Mouse (Mus musculus) midbrain, embryonic 16.5 days (tissue): ENCODE measurements around the gene Babam1. TPM values are rescaled to one million over a fixed set of nuclear protein-coding genes. Genes with fewer than 3 reads are reported as not detected.

Experiments
- ATAC-seq: fragments of 200-750 bp; cut with Nextera tagmentation; 2 replicates; pipeline ENCODE4 v1.8.0; 2017; ENCODE audit warnings: moderate TSS enrichment
- H3K27ac ChIP-seq: fragments of 300-500 bp; sonication (generic); 2 replicates; pipeline ENCODE4 v1.5.1; 2014; ENCODE audit warnings: mild to moderate bottlenecking, low read length, mixed read lengths
- H3K27me3 ChIP-seq: fragments of 300-500 bp; sonication (generic); 2 replicates; pipeline ENCODE4 v1.6.1; 2014; ENCODE audit warnings: low read depth, low read length, mixed read lengths; ENCODE audit not compliant: control insufficient read depth, insufficient read depth
- H3K36me3 ChIP-seq: fragments of 300-500 bp; sonication (generic); 2 replicates; pipeline ENCODE4 v1.6.1; 2014; ENCODE audit warnings: mild to moderate bottlenecking, low read length, moderate library complexity, mixed read lengths; ENCODE audit not compliant: control insufficient read depth, insufficient read depth
- H3K4me1 ChIP-seq: fragments of 300-500 bp; sonication (generic); 2 replicates; pipeline ENCODE4 v1.6.1; 2014; ENCODE audit warnings: mild to moderate bottlenecking, low read length, mixed read lengths; ENCODE audit not compliant: control insufficient read depth, insufficient read depth
- H3K4me2 ChIP-seq: fragments of 300-500 bp; sonication (generic); 2 replicates; pipeline ENCODE4 v1.6.1; 2014; ENCODE audit warnings: mild to moderate bottlenecking, low read length, mixed read lengths
- H3K4me3 ChIP-seq: fragments of 300-500 bp; sonication (generic); 2 replicates; pipeline ENCODE4 v1.5.1; 2014; ENCODE audit warnings: low read depth, mild to moderate bottlenecking, low read length, moderate library complexity, mixed read lengths
- H3K9ac ChIP-seq: fragments of 300-500 bp; sonication (generic); 2 replicates; pipeline ENCODE4 v1.6.1; 2014; ENCODE audit warnings: low read depth, low read length, mixed read lengths
- H3K9me3 ChIP-seq: fragments of 300-500 bp; sonication (generic); replicated peaks from 2 replicates; pipeline ENCODE4 v1.6.1; 2014; ENCODE audit warnings: mild to moderate bottlenecking, low read length, mixed read lengths; ENCODE audit not compliant: control insufficient read depth, poor library complexity, severe bottlenecking
- WGBS: fragments of 180-500 bp; shearing (Covaris S2); extraction: QIAGEN DNeasy Blood & Tissue Kit; methylation state at CpG from one replicate; pipeline ENCODE4 v1.1.7; 2014; 5-methylcytosine and 5-hydroxymethylcytosine counted together
- polyA plus RNA-seq: library from polyadenylated mRNA; unstranded; fragments of >200 nt; fragmentation: Nextera tagmentation; extraction: Ambion mirVana; gene quantifications from 2 replicates; pipeline ENCODE4 v1.2.1, GENCODE M21; 2015

Gene Babam1
- polyA plus RNA-seq, 1 experiment from 2014 or later, result 89.8 TPM

DNA sequence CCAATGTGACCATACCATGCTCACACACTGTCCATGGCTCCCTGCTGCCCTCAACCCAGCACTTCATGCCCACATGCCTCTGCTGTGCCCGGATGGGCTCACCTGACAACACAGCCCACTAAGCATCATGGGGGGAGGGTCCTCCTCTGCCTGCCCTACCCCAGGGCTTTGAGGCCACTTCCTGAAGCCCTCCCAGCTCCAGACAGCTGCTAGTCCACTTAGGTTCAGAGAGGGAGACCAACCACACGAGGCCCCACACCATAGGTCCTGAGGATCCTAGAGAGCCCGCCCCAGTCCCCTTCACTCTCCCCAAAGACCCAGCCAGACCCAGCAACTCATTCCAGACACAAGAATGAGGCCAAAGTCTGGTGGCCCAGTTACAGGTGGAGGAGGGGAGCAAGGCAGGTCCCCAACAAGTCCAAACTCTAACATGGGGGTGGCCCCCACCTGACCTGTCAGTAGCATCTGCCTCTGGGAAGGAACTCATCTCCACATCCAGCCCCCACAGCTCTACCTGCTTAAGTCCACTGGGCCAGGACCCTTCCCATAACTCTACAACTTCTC lies 17.1 kb upstream of the Babam1 start:
- no peak for ATAC-seq
- H3K4me2 ChIP-seq, result peak overlapping the region; percentile 99
- 43% methylated on average over 3 of the region's 3 CpGs for WGBS
- H3K4me1 ChIP-seq, result peaks cover 41% of the 10 kb centered on the region
- H3K27me3 ChIP-seq, result no peaks in the 10 kb centered on the region
- H3K9me3 ChIP-seq, result no peaks in the 10 kb centered on the region
- no peak overlapping the region for H3K27ac ChIP-seq
- peak overlapping the region; percentile 86; the same call in 1 of the 2 replicates for H3K9ac ChIP-seq
- no peaks in the 10 kb centered on the region for H3K36me3 ChIP-seq
- peak overlapping the region; percentile 72 for H3K4me3 ChIP-seq

DNA sequence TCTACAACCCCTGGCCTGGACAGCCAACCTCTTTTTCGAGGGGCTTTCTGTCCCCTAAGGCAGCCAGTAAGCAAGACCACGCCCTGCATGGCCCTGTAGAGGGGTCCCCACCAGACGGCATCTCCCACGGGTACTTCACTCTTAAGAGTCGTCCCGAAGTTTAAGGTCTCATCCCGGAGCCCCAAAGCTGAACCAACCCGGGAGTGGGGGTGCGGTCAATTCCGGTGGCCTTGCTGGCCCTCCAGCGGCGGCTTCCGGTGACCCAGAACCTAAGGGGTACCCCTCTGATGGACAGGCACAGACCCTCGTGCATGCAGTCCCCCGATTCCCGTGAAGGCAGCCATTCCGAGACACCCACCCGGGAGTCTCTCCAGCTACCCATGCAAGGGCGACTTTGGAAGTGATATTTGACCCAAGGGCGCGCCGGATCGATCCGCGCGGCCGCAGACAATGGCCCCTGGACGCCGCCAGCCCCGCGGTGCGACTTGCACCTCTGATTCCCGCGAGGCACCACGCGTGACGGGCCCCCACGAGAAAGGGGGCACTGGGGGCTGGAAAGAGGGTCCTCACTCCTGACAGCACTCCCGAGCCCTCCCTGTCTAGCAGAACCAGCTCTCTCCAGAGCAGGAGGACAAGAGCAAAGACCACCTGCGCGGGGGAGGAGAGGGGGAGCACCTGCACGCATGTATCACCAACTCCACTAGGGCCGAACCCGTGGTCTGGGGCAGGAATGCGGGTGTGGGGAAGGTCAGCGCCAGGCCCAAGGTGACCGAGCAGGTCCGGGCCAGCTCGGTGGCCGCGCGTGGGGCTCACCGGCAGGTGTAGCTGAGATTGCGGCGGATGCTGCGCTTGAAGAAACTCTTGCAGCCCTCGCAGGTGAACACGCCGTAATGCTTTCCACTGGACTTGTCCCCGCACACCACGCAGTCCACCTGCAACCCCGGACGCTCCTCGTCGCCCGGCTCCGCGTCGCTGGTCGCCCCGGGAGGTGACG lies 16.2 kb upstream of the Babam1 start:
- under 1% methylated on average over 68 of the region's 72 CpGs for WGBS
- H3K9ac ChIP-seq, result peak overlapping the region; percentile 86
- no peak overlapping the region for H3K27ac ChIP-seq
- no peaks in the 10 kb centered on the region for H3K36me3 ChIP-seq
- peak overlapping the region; percentile 72 for H3K4me3 ChIP-seq
- peak overlapping the region; percentile 99 for H3K4me2 ChIP-seq
- no peaks in the 10 kb centered on the region for H3K9me3 ChIP-seq
- peaks cover 38% of the 10 kb centered on the region for H3K4me1 ChIP-seq
- no peak for ATAC-seq
- no peaks in the 10 kb centered on the region for H3K27me3 ChIP-seq

DNA sequence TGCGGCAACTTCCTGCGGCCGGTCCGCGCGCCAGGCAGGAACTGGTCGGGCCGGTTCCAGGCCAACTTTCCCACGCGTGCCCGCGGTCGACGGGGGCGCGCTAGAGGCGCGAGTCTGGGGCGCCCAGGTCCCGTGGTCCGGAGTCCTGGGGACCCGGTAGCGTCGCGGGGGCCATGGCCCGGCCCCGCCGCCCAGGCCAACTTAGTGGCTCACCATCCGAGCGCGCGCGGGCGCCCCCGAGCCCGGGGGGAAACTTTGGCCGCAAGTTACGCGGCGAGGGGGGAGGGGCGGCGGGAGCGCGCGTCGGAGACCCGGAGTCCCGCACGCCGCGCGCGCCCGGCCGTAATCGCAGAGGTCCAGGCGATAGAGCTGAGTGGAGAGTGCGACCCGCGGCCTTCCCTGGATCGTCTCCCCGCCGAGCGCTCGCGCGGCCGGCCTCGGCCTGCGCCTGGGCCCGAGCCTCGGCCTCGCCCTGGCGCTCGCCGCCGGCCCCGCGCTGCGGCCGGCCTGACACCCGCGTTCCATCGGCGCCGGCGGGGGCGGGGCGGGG lies 15.2 kb upstream of the Babam1 start, which contains the start of gene Nr2f6:
Gene Nr2f6 (minus strand): TSS at position 540 of the 550 bp plus-strand sequence.
- peak within 1 kb of the TSS; percentile 99 for H3K4me2 ChIP-seq
- peak within 1 kb of the TSS; percentile 86 for H3K9ac ChIP-seq
- H3K9me3 ChIP-seq, result no peaks in the 10 kb centered on the region
- 1% methylated on average over 75 of the region's 89 CpGs for WGBS
- peak within 1 kb of the TSS; percentile 78 for H3K27ac ChIP-seq
- ATAC-seq, result peak; percentile 54
- H3K4me1 ChIP-seq, result peaks cover 27% of the 10 kb centered on the region
- H3K27me3 ChIP-seq, result no peaks in the 10 kb centered on the region
- H3K36me3 ChIP-seq, result no peaks in the 10 kb centered on the region
- peak within 1 kb of the TSS; percentile 72 for H3K4me3 ChIP-seq

DNA sequence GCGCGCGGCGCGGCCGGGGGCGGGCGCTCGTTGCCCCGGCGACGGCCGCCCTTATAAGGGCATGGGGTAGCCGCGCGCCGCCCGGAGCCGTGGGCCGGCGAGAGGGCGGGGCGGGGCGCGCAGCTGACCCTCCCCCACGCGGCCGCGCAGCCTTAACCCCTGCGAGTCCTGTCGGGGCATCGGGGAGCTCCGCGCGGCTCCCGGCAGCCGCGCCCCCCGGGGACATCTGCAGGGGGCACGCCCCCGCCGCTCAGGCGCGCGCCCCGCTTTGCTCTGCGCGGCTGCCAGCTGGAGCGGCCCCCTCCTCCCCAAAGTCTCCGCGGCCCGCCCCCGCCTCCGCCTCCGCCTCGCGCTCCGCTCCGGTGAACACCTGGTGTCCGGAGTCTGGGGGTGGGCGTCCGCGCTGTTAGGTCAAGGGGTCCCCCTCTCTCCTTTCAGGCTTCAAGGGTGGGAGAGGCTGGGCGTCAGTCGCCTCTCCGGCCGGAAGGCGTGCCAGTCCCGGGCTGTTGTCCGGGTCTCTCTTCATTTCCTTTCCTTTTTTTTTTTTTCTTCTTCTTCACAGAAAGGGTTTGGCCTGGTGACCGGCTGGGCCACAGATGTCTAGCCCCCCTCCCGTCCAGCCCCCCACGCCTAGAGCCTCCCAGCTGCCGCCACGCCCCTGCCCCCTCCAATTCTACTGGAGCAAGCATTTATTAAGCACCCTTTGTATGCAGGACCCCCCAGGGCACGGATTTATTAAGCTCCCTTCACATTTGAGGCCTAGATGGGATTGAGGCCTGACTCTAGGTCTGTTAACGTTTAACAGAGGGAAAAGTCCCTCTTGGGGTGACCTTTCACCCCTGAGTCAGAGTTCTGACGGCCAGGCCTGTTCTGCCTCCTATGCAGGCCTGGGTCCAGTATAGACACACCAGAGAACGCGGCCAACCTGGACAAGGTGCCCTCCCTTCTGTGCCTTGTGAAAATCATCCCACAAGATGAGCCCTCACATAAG lies 14.4 kb upstream of the Babam1 start:
- WGBS, result 1% methylated on average over 54 of the region's 80 CpGs
- Histone ChIP-seq H3K27me3 (no peaks in the 10 kb centered on the region), H3K27ac (peak overlapping the region; percentile 78), H3K4me1 (peaks cover 25% of the 10 kb centered on the region), H3K36me3 (no peaks in the 10 kb centered on the region), H3K4me2 (peak overlapping the region; percentile 99), H3K9me3 (no peaks in the 10 kb centered on the region), H3K9ac (peak overlapping the region; percentile 86), H3K4me3 (peak overlapping the region; percentile 72)
- ATAC-seq, result peak; percentile 84

DNA sequence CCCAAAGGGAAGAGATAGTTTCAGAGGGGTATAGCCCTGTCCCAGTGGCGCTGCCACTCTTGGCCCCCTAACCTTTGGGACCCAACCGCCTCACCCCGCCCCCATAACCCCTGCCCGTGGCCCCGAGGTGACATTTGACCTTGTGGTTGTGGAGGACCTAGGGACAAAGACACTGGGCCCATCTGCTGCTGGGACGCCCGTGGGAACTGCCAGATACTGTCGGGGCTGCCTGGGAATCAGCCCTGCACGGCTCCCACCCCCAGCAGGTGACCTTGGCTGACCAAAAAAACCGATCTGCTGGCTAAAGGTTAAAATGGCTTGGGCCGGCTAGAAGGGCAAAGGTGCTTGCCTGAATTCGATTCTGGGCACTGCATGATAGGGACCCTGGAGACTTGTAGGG lies 13.3 kb upstream of the Babam1 start:
- Histone ChIP-seq H3K4me1 (peaks cover 25% of the 10 kb centered on the region), H3K4me2 (no peak overlapping the region), H3K27ac (no peak overlapping the region), H3K27me3 (no peaks in the 10 kb centered on the region), H3K36me3 (no peaks in the 10 kb centered on the region), H3K4me3 (no peak overlapping the region), H3K9ac (no peak overlapping the region), H3K9me3 (no peaks in the 10 kb centered on the region)
- WGBS, result 13% methylated on average over 12 of the region's 12 CpGs
- ATAC-seq, result no peak

DNA sequence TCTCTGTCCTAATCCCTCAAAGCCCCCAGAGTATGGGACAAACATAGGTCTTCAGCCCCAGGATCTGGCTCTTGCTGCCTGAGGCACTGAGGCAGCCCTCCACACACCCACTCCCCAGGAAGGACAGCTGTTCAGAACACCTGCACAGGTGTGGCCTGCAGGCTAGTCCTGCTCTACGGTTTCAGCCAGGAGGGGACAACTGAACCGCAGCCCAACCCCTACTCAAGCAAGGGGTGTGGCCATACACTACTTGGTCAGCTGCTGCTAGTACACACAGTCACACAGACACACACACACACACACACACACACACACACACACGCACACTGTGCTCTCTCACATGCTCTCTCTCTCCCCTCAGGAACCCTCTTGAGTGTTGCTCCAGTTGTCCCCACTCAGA lies 12.8 kb upstream of the Babam1 start:
- H3K36me3 ChIP-seq, result no peaks in the 10 kb centered on the region
- no peaks in the 10 kb centered on the region for H3K9me3 ChIP-seq
- no peak for ATAC-seq
- H3K27me3 ChIP-seq, result no peaks in the 10 kb centered on the region
- H3K4me3 ChIP-seq, result no peak overlapping the region
- WGBS, result 45% methylated on average over 3 of the region's 3 CpGs
- no peak overlapping the region for H3K9ac ChIP-seq
- H3K27ac ChIP-seq, result no peak overlapping the region
- no peak overlapping the region for H3K4me2 ChIP-seq
- peaks cover 25% of the 10 kb centered on the region for H3K4me1 ChIP-seq

DNA sequence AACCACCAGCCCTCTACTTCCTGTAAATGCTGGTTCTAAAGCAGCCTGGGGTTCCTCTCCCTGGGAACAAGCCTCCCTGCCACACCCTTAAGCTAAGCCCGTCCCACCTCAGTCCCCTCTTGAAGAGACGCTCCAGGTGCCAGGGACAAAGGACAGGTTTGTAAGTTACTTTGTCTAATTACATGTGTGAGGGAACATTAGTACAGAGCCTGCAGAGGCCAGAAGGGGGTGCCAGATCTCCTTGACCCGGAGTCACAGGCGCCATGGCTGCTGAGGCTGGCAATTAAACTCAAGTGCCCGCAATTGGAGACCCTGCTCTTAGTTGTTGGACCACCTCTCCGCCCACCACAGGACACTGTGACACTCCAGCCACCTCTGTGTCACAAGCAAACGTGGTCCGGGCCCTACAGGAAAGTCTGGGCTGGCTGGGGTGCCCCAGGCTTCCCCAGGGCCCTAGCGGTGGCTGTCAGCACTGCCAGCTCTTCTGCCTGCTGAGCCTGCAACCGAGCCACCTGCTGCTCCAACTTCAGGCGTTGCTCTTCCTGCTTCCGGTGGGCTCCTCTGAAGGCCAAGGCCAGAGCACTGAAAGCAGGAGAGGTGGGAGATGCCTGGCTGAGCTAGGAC lies 11.3 kb upstream of the Babam1 start:
- Histone ChIP-seq H3K4me1 (peaks cover 13% of the 10 kb centered on the region), H3K36me3 (no peaks in the 10 kb centered on the region), H3K4me3 (no peak overlapping the region), H3K4me2 (no peak overlapping the region), H3K9me3 (no peaks in the 10 kb centered on the region), H3K27me3 (no peaks in the 10 kb centered on the region), H3K27ac (no peak overlapping the region), H3K9ac (no peak overlapping the region)
- no peak for ATAC-seq
- WGBS, result 77% methylated on average over 12 of the region's 12 CpGs

DNA sequence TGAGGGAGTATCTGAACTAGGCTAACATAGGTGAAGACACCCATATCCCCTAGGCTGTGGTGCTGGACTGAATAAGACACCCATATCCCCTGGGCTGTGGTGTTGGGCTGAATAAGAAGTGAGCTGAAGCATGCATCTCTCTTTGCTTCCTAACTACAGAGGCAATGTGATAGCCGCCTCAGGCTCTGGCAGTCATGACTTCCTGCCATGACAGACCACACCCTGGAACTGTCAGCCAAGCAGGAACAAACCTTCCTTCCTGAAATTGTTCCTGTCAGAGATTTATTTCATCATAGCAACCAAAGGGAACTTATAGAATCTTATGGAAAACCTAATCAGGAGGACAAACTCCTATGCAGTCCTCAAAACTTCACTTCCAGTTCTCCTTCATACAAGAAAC lies 8.4 kb upstream of the Babam1 start:
- Histone ChIP-seq H3K27me3 (no peaks in the 10 kb centered on the region), H3K9me3 (no peaks in the 10 kb centered on the region), H3K4me3 (no peak overlapping the region), H3K4me1 (no peaks in the 10 kb centered on the region), H3K36me3 (no peaks in the 10 kb centered on the region), H3K27ac (no peak overlapping the region), H3K9ac (no peak overlapping the region), H3K4me2 (no peak overlapping the region)
- ATAC-seq, result no peak
- 75% methylated on average over 1 of the region's 1 CpGs for WGBS
